9 mouse cellular contexts compared by ENCODE assay signal in genomic region chr11:57651281-57651810, GRCm38 (mm10). TPM values are rescaled to one million over a fixed set of nuclear protein-coding genes. Genes with fewer than 3 reads are reported as not detected.
DNase-seq lines count a peak whose midpoint lies in the region; ATAC-seq and TF ChIP-seq lines count a peak whose summit lies in the region.
"Had no signal": no experiment of that assay in that cellular context is flagged by ENCODE, and none has a peak within 500 bp of the region (broad histone marks: within the 10 kb centered on the region; RNA-seq: fewer than 3 reads in every experiment).

No protein-coding gene starts in this region.

- TF ChIP-seq CTCF in testis, adult 2 months (IDR thresholded peaks at IDR 0.05; ENCODE audit: control insufficient read depth, insufficient read depth, insufficient replicate concordance, low read depth, low read length): no peak

- no peaks in the 10 kb centered on the region for H3K36me3 ChIP-seq in testis, adult 2 months (ENCODE audit: control insufficient read depth, insufficient read depth, low read length)
- no peaks in the 10 kb centered on the region for H3K36me3 ChIP-seq in intestine, embryonic 14.5 days (ENCODE audit: control insufficient read depth, insufficient read depth, low read length)
- H3K36me3 ChIP-seq in liver, embryonic 11.5 days (ENCODE audit: control insufficient read depth, insufficient read depth, low read length): no peaks in the 10 kb centered on the region
- H3K36me3 ChIP-seq: neural tube, embryonic 13.5 days had no signal

- no peak overlapping the region for H3K27ac ChIP-seq in testis, adult 2 months (ENCODE audit: control insufficient read depth, insufficient read depth, low read depth, low read length)
- H3K27ac ChIP-seq in intestine, embryonic 14.5 days (ENCODE audit: low read depth): no peak overlapping the region
- peak overlapping the region; percentile 80 for H3K27ac ChIP-seq in liver, embryonic 11.5 days (ENCODE audit: low read depth, low read length)
- H3K27ac ChIP-seq: neural tube, embryonic 13.5 days had no signal

- no peak overlapping the region for H3K9ac ChIP-seq in intestine, embryonic 14.5 days (ENCODE audit: low read length)
- peak overlapping the region; percentile 46 for H3K9ac ChIP-seq in liver, embryonic 11.5 days (ENCODE audit: low read depth, low read length)
- H3K9ac ChIP-seq: neural tube, embryonic 13.5 days had no signal

- no peaks in the 10 kb centered on the region for H3K27me3 ChIP-seq in testis, adult 2 months (ENCODE audit: control insufficient read depth, insufficient read depth, low read length)
- no peaks in the 10 kb centered on the region for H3K27me3 ChIP-seq in intestine, embryonic 14.5 days (replicated peaks; ENCODE audit: control insufficient read depth, insufficient read depth, low read length)
- H3K27me3 ChIP-seq in liver, embryonic 11.5 days (replicated peaks; ENCODE audit: control insufficient read depth, insufficient read depth, low read length): peaks cover 4% of the 10 kb centered on the region; the same call in 1 of the 2 replicates

- H3K9me3 ChIP-seq in intestine, embryonic 14.5 days (ENCODE audit: control insufficient read depth, low read length): no peaks in the 10 kb centered on the region
- H3K9me3 ChIP-seq in liver, embryonic 11.5 days (ENCODE audit: control insufficient read depth, low read length): no peaks in the 10 kb centered on the region
- H3K9me3 ChIP-seq: neural tube, embryonic 13.5 days had no signal

- H3K4me2 ChIP-seq in intestine, embryonic 14.5 days (ENCODE audit: low read length): peak overlapping the region; percentile 20
- H3K4me2 ChIP-seq in liver, embryonic 11.5 days: peak overlapping the region; percentile 56
- H3K4me2 ChIP-seq: neural tube, embryonic 13.5 days had no signal

- peak; percentile 44 to 69 for DNase-seq in cerebellum, postnatal 10 days
- DNase-seq in cerebellum, adult 18-20 months: no peak
- DNase-seq in testis, postnatal 14 days (ENCODE audit: low spot score): no peak
- DNase-seq in intestine, embryonic 14.5 days (ENCODE audit: low spot score): no peak
- DNase-seq in liver, embryonic 11.5 days (ENCODE audit: low spot score): peak; percentile 66
- DNase-seq in spleen, postnatal 36 days (ENCODE audit: low spot score in 2 of 2): peak; percentile 61 to 79
- no peak for DNase-seq in kidney, postnatal 14 days

- peak overlapping the region; percentile 66 for H3K4me3 ChIP-seq in testis, adult 2 months (ENCODE audit: control insufficient read depth, low read depth, low read length)
- no peak overlapping the region for H3K4me3 ChIP-seq in intestine, embryonic 14.5 days (ENCODE audit: low read depth, low read length)
- H3K4me3 ChIP-seq in liver, embryonic 11.5 days (ENCODE audit: low read depth, low read length): no peak overlapping the region; the same call in 1 of the 2 replicates
- H3K4me3 ChIP-seq: neural tube, embryonic 13.5 days had no signal

- 31% methylated on average over 15 of the region's 15 CpGs for WGBS in intestine, embryonic 14.5 days
- 25% methylated on average over 15 of the region's 15 CpGs for WGBS in liver, embryonic 11.5 days

- no peak for TF ChIP-seq POLR2A in testis, adult 2 months (IDR thresholded peaks at IDR 0.05; ENCODE audit: control insufficient read depth, low read depth, low read length)

- peaks cover 9% of the 10 kb centered on the region for H3K4me1 ChIP-seq in testis, adult 2 months (ENCODE audit: control insufficient read depth, insufficient read depth, low read length)
- H3K4me1 ChIP-seq in intestine, embryonic 14.5 days (replicated peaks; ENCODE audit: control insufficient read depth, insufficient read depth, low read length): peaks cover 26% of the 10 kb centered on the region; the same call in 1 of the 2 replicates
- peaks cover 77% of the 10 kb centered on the region for H3K4me1 ChIP-seq in liver, embryonic 11.5 days (replicated peaks; ENCODE audit: control insufficient read depth, insufficient read depth, low read length)

- ATAC-seq in intestine, embryonic 14.5 days (replicated peaks; ENCODE audit: low FRiP score, low TSS enrichment, low read depth): no peak
- peak; percentile 76 for ATAC-seq in liver, embryonic 11.5 days (replicated peaks; ENCODE audit: low FRiP score)

RNA-seq across cellular contexts. Expression of gene Galnt10, which starts 6.1 kb away (rescaled TPM):
- 21.2 and 25.9 TPM in 2 replicates for polyA plus RNA-seq in testis, adult 2 months (2012; rRNA removed)
- 11.3 and 12.5 TPM in 2 replicates for polyA plus RNA-seq in intestine, embryonic 14.5 days (2014; fragmentation: Nextera tagmentation; extraction: Ambion mirVana)
- polyA plus RNA-seq in liver, embryonic 11.5 days (2014; fragmentation: Nextera tagmentation; extraction: Ambion mirVana): 17.5 and 19.8 TPM in 2 replicates

Comparison
In these comparisons a context has a peak if more than half of its experiments do, and no peak if none do; other contexts are left out.
1. DNase-seq: peak in cerebellum, postnatal 10 days (2 of 2), liver, embryonic 11.5 days (single experiment) and spleen, postnatal 36 days (2 of 2); none in cerebellum, adult 18-20 months (0 of 2), testis, postnatal 14 days (single experiment), intestine, embryonic 14.5 days (single experiment) and kidney, postnatal 14 days (single experiment).